Mouse (Mus musculus): ENCODE results near the gene Ppp1r14a.

The Ppp1r14a gene

DNA sequence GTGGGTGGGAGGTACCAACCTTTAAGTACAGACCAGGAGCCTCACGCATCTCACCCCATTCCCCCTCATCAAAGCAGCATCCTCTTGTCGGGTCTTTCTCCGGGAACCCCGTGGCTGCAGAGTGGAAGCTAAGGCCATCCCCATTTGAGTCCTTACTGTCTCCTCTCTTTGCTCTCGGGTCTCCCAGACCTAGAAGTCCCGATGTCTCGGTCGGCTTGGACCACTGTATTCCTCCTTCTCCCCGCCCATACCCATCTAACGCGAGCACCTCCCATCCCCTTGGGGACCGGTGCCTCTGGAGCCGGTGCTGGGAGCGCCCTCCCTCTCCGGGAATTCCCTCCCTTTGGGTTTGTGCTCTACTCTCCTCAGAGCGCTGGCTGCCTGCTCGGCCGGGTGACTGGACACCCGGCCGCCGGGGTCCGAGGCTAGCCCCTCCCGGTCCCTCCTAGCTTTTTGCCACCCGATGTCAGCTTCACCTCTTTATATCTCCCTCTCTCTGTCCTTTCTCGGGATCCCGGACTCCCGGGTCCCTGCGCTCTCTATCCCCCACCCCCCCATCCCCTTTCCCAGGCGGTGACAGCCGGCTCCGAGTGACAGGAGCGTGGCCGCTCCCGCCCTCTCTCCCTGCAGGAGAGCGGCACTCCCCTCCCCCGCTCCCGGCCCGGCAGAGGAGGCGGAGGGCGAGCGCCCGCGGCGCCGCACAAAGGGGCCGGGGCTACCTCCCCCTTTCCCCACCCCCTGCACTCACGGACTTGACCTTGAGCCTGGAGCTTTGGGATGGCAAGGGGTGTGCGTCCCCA is 15.6 kb downstream of the Ppp1r14a start:
- peak; percentile 52 for DNase-seq

DNA sequence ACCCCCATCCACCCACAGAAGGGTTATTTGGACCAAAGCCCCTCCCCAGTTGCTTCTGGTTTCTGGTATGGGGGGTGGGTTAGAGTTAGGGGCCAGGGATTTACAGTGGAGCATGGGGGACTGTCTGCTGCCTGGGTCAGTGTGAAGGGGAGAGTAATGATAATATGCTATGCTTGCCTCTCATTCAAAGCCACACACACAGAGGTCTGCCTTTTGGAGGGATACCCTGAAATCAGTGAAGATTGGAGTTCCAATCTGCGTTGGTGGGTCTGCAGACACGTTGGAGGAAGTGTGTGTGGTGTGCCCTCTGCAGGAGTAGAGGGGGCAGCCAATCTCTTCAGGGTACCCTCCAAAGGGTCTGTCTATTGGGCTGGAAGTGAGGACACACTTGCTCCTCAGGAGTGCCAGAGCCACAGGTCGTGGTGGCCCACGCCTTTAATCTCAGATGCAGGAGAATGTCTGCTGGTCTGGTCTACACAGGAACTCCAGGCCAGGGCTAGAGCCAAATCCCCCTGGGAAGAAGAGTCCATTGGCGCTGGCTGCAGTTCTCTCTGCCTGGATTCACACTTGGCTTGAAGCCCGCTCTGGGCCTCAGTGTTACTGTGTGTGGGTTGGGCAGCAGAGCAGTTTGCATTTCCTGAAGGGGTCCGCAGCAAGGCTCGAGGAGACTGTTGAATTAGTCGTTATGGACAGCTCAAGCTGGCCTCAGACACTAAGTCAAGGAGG is 16.3 kb downstream of the Ppp1r14a start:
- no peak for DNase-seq

DNA sequence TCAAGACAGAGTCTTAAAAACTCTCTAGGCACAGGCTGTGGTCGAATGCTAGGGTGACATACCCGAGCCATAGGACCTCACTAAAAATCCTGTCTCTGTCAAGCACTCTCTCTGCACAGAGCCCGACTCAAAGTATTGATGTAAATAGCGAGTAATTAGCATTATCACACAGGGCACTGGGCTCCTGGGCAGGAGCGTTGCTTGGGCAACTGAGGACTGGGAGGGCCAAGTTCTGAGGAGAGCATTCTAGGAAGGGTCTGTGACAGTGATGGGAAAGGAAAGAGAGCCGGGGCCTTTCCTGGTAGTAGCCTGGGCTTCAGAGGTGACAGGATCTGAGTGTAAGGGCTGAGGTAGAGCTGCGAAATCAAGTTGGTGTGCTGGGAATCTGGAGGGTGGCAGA is 17.0 kb downstream of the Ppp1r14a start:
- no peak for DNase-seq

DNA sequence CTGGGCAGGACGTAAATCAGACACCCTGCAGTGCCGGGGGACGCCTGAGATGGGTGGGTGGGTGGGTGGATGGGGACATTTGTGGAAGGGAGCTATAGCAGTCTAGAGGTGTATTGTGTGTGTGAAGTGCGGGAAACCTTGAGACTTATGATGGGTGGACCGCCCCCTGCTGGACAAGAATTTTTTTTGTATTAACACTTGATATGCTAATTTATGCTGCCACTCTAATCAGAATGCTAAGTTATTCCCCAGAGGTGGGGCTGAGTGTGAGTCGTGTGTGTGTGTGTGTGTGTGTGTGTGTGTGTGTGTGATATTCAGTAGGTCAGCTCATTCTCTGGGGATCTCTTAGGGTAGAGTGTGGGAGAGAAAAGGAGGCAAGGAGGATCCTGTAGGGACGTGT is 17.5 kb downstream of the Ppp1r14a start:
- DNase-seq = peak; percentile 57

DNA sequence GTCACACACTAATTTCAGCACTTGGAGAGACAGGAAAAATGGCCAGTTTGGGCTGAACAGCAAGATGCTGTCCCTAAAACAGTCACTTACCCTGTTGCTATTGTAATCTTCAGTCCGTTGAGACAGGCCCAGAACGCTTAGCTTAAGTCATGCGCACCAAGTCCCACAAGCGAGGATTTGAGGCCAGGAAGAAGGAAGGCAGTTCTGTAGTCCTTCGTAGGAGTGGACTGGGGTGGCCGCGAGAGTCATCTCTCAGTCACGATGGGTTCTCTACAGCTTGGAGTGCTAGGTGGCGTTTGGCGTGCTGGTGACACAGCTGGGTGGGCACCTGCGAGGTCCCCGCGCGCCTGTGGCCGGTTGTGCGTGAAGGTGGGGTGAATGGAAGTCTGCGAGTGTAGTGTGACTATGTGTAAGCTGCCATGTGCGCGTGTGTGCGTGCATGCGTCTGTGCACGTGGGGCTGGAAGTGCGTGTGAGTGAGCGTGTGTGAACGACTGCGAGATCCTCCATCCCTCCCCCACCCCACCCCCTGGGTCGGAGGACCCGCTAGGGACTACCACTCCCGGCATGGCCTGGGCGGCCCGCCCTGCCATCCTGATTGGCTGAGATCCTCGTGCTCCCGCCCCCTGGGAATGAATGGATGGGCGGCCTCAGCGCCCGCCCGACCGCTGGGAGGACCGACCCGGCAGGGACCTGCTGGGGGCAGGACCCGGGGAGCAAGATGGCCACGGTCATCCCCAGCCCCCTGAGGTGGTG is 18.4 kb downstream of the Ppp1r14a start:
- peak; percentile 97 for DNase-seq

DNA sequence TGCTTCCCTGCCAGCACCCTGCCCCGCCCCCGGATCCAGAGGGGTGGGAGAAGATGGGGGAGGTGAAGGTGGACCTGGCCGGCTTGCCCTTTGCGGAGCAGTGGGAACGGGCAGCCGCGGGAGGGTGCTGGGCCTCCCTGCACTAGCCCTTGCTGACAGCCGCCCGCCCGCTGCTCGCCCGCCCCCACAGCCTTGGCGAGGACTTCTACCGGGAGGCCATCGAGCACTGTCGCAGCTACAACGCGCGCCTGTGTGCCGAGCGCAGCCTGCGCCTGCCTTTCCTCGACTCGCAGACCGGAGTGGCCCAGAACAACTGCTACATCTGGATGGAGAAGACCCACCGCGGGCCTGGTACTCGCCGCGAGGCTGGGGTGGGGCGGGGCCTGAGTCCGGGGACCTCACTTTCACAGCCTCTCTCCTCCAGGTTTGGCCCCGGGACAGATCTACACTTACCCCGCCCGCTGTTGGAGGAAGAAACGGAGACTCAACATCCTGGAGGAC is 20.2 kb downstream of the Ppp1r14a start:
- DNase-seq = peak; percentile 84

DNA sequence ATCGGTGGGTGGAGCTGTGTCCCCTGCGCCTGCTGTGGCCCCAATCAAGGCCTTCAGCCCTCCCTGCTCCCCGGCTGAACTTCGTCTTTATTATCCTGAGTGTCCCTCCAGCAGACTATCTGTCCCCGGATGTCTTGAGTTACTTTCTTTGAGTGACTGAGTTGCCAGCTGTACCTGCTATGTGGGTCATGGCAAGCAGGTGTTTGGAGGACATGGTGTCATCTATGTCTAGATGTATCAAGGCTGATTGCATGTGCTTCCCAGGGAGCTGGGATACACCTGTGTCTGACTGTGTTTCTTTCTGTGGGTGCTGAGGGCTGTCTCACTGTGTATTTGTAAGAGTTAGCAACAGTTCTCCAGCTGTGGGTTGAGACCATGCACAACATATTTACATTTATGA is 20.6 kb downstream of the Ppp1r14a start:
- no peak for DNase-seq

DNA sequence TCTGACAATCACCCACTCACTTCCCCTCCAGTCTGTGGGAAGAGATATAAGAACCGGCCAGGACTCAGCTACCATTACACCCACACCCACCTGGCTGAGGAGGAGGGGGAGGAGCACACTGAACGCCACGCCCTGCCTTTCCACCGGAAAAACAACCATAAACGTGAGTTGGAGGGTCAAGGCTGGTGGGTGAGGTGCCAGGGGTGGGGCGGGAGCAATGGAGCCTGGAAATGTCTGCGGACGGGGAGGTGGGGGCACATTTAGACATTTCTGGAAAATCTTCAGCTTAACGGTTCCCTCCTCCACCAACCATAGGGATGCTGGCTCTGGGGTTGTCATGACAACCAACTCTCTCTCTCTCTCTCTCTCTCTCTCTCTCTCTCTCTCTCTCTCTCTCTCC is 23.9 kb downstream of the Ppp1r14a start:
- peak; percentile 77 for DNase-seq

DNA sequence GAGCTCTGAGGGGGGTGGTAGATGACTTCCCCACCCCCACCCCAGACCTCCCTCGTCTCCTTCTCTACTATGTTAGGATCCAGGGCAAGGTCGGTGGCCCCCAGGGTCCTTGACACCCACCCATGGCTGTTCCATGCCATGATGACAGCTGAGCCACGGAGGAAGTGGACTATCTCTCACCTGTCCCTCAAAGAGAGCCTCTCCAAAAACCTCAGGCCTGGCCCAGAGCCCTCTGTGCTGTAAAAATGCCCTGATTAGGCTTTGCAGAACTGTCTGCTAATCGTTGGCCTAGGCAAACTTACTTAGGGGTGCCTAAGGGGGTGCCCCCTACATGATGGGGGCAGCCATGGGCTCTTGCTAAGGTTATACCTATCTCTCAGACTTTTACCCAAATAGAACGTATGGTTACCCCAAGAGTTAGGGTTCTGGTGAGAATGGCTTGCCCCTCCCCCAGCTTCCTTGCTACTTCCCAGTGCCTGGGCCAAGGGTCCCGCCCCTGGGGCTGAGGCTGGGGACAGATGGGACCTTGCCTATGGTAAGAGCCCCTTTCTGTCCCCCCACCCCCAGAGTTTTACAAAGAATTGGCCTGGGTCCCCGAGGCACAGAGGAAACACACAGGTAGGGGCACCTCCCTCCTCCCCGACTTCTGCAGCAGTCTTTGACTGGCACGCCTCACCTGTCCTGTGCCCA is 24.6 kb downstream of the Ppp1r14a start:
- no peak for DNase-seq

DNA sequence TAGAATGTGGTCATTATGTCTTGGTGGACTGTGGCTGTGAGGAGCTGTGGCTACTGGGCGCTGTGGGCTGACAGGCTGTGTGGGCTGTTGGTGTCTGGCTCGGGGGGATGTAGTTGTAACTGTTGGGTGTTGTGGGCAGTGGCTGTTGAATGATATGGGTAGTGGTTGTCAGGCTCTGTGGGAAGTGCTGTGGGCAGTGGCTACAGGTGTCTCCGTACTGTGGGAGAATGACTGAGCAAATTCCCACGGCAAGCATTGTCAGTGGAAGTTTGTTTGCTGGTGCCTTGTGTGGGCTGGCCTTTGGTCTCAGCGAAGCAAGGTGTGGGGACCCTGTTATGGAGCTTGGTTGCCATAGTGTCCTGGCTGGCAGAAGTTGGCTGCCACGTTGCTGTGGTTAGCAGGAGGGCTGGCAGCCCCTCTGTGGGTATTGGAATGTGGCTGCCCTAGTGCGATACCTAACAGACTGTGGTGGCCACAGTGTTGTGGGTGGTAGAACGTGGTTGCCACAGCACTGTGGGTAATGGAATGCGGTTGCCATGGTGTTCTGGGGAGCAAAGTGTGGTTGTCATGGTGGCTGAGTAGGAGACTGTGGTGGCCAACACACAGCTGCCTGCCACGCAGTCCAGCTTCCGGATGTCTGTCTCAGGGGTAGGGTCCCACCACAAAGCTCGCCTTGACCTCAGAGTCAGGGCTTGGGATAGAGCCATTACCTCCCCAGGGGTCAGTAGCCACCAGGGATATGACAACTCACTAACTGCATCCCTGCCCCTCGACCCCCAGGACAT is 25.9 kb downstream of the Ppp1r14a start:
- peak; percentile 82 for DNase-seq

DNA sequence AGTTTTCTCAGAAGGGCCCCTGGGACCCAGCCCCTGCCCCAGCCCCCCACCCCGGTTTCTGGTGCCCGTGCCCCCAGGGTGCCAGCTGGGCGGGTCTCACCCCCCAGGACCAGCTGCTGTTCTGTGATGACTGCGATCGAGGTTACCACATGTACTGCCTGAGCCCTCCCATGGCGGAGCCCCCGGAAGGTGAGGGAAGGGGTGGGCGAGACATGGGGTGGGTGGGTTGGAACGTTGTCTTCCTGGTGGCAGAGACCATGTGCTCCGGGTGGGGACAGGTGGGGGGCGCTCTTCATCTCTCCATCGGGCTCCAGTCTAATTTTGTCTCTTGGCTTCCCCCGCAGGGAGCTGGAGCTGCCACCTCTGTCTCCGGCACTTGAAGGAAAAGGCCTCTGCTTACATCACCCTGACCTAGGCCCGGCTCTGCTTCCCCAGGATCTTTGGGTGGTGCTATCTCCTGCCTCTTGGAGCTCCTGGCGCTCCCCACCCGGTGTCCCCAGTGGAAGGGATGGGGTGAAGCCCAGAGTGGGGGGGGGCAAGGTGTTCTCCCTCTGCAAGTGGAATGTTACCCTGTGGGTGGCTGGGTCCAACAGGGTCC is 27.1 kb downstream of the Ppp1r14a start:
- peak; percentile 80 for DNase-seq

DNA sequence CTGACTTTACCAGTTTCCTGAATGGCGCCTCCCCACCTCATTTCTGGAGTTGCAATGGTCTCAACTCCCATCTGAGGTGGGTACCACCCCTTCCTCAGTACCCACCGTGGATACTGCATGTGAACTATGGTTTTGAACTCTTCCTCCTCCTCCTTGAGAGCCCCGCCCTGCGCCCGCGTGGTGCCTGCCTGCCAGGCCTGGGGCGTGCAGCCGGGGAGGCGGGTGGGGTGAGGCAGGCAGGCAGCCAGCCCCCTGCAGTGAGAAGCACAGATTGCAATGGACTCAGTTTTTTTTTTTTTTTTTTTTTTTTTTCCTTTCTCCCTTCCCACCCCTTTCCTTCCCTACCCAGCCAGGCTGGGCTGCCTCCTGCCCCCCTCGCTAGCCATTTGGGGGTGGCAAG is 27.9 kb downstream of the Ppp1r14a start:
- peak; percentile 83 for DNase-seq

DNA sequence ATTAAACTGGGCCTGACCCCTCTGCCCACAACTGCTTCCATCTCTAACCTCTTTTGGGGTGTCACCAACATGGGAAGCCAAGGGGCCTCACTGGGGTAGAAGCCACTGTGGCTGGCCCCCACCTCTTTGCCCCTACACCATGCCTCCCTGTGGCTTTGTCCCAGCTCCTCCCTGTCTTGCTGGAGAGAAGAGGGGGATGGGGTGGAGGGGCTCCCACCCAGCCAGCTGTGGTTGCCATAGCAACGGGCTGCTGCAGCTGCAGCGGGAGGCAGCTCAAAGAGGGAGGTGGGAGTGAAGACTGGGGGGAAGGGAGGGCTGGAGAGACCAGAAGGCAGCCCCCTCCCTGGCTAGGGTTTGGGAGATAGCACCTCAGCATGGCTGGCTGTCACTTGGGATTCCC is 28.4 kb downstream of the Ppp1r14a start:
- peak; percentile 48 for DNase-seq

DNA sequence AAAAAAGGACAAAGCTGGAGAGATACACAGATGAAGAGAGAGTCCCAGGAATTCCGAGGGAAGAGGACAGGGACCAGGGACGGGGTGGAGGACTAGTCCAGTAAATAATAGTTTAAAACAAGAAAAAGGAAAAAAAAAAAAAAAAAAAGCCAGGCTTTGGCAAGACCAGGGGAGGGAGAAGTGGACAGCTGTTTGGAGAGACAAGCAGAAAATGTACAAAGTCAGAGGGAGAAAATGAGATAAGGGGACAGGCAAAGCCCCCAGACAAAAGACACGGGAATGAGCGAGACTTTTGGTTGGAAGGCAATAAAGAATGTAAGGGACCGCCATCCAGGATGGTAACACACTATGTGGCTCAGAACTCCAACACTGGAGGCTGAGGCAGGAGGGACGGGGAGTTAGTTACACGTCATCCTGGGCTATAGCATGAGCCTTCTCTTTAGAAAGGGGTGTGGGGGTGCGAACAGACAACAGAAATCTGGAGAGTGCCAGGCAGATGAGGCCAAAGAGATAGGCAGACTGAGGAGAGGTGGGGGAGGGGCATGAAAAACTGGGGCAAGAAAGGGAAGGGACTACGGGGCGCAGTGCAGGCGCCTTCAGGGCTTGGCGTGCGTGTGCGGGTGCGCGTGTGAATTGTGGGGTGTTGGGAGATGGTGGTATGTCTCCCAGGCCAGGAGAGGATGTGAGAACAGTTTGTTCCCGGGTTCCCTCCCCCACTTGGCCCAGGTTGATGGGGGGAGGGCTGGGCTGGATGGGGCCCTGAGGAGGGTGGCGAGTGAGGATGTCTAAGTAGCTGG is 29.2 kb downstream of the Ppp1r14a start:
- DNase-seq = peak; percentile 80

DNA sequence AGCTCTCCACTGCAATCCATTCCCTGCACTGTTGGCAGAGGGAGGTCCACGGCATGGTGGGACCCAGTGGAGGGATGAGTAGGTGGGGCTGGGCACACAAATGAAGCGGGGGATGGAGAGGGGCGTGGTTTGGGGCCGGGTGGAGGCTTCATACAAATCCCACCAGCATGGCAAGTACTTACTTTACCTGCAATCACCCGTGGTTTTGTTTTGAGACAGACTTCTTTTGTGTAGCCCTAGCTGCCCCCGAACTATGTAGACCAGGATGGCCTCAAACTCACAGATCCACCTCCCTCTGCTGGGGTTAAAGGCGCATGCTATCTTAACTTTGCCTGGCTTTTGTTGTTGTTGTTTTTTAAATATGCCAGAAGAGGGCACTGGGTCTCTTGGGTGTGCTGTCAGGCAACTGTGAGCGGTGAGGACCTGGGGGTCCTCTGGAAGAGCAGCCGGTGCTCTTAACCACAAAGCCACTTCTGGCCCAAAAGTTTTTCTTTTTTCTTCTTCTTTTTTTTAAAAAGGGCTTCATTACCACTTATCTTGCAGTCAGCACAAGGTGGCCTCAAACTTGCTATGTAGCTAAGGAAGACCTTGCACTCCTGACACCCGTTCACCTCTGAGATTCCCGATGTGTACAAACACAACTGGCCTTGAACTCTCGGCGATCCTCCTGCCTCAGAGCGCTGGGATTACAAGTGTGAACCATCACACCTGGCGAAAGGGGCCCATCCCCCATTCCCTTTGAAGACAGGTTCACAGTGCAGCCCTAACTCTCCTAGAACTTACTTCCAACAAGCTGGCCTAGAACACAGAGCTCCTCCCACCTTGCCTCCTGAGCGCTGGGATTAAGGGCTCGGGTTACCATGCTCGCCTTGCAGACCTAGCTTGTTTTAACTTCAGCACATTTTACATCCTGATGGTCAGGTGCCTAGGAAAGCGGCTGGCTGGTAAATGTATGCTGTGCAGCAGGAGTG is 30.5 kb downstream of the Ppp1r14a start:
- DNase-seq = no peak

DNA sequence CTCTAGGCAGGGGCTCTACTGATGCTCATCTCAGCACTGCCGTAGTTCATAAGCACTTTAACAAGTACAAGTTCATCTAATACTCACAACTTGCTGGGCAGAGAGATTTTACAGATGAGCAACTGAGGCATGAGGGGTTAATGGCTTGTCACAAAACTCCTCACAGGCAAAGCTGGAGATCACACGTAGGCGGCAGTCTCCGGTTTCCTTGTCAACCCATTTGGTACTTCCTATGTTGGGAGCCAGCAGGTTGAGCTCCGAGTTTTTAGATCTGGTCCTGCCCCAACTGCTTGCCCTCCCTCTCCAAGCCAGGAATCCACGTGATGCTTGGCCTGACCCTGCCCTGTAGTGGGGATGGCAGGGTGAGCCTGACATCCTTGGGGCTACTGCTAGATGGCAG is 38.0 kb downstream of the Ppp1r14a start:
- DNase-seq = no peak

DNA sequence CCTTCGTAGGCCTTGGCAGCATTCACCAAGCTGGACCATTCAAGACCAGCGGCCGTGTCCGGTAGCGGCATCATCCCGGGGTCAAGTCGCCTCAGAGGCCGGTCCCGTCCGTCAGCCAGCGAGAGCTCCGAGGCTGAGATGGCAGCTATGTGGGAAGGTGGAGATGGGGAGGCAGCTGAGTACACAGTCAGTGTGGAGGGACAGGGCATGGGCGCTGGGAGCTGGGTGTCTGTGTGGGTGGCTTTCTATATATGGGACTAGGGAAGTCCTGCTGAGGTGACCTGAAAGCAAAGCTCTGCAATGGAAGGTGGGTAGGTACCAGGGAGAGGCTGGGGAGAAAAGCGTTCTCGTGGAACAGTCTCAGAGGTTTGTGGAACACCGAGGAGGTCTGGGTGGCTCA is 39.9 kb downstream of the Ppp1r14a start:
- DNase-seq = no peak

DNA sequence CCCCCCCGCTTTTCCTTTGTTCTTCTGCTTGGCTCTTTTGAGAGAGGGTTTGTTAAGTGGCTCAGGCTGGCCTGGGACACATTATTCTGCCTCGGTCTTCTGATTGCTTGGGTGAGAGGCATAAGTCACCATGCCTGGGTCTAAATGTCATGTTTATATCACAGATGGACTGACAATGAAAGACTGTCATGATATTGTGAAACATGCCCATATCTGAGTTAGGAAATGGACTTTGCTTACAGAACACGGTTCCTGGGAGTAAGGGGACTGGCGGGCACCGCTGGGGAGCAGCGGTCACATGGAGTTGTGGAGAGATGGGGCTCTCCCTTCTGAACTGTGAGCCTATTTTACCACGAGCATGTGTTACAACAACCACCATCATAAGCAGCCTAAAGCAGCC is 45.0 kb downstream of the Ppp1r14a start:
- no peak for DNase-seq

DNA sequence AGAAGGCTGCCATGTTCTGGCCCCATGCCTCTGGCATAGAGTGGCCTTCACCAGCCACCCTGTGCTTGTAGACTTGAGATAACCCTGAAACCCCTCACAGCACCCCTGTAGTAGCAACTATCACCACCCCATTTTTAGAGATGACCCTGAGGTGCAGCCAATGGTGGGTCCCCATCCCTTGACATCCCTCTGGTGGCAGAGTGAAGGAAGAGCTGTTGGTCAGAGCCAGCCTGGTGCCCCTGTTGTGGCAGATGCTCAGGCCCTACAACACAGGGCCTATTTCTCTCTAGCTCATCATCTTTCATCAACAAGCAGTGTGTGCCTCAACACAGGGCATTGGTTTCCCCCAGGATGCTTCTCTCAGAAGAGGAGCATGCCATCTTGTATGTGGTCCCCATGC is 46.2 kb downstream of the Ppp1r14a start:
- no peak for DNase-seq
